Mouse (Mus musculus): ENCODE measurements around the gene Npy.

The Npy gene

DNA sequence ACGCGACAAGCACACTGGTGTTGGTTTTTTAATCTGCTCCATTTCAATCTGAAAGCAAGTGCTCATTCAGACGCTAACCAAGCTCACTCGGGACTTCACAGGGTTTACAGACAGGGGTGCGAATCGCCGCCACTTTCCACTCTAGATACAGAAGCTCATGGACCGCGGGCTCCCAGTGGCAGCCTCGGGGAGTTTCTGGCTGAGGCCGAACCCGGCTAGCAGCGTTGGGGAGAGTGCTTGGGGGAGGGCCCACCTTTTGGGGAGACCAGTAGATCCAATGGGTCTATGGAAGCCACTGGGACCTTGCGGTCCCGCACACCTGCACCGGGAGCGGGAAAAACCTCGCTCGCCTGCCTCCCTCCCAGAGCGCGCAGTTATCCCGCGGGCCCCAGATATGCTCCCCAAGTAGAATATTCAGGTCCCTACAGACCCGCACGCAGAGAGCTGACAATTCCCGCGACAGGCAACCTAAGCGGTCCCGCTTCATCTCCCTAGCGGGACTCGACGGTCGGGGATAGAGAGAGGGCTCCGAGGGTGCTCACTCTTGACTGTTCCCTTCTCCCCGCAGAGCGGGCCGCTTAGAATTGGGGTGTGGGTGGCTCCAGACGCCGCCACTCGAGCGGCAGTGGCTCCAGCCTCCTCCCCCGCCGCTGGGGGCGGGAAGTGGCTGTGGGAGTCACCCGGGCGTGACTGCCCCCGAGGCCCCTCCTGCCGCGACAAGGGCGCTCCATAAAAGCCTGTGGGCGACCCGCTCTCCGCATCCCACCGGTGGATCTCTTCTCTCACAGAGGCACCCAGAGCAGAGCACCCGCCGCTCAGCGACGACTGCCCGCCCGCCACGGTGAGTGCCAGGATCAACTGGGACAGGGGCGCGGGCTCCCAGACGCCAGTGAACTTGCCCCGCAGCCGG lies at the start of gene Npy:
TSS of gene Npy (plus strand) at position 750 of the 910 bp plus-strand sequence.
- no peak for DNase-seq (ENCODE audit: low read depth)

DNA sequence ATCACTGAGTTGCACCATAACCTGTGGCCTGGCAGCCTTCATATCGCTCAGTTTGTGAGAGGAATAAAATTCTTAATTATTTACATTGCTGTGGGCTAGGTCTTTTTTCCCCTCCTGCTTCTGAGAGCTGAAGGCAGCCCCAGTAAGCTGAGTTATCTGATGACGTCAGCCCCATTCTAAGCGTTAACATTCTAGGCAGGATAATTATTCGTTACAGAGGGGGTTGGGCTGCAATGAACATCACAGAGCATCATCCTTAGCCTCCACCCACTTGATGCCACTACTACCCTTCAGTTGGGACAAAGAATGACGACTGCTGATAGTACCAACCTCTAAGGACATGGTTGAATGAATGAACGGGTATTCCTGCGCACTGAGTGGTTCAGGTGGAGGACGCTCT lies 47.5 kb upstream of the Npy start:
- no peak for DNase-seq (ENCODE audit: low read depth)

DNA sequence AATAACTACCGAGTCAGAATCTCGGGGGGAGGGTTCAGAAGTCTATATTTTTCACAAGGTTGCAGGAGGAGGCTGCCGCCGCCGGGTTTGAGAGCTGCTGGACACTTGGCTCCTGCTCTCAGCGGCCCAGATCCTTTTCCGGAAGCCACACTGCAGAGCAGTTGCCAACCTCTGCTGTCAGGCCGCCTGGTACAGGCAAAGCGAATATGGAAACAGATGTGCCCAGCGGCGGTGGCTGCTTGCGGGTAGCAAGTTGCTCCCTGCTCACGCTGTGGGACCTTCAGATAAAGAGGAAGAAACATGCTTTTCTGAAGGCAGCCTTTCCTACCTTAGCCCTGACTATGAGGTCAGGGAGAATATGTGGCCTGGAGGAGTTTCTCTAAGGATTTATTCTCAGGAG lies 44.4 kb upstream of the Npy start:
- DNase-seq (ENCODE audit: low read depth): no peak

DNA sequence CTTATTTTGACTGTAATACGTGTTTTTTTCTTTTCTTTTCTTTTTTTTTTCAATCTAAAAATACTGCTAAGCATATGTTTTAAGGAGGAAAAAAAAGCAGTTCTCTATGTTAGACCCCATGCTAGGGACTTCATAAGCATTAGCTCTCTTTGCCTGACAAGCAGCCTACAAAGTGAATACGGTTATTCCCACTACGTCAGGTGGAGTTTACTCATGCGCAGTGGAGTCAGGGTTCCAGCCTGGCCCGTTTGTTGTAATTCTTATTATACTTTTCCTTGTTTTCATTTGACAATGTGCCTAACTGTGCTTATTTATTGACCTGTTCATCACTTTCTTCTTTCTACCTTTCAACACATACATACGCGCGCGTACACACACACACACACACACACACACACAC lies 43.8 kb upstream of the Npy start:
- DNase-seq (ENCODE audit: low read depth): no peak

DNA sequence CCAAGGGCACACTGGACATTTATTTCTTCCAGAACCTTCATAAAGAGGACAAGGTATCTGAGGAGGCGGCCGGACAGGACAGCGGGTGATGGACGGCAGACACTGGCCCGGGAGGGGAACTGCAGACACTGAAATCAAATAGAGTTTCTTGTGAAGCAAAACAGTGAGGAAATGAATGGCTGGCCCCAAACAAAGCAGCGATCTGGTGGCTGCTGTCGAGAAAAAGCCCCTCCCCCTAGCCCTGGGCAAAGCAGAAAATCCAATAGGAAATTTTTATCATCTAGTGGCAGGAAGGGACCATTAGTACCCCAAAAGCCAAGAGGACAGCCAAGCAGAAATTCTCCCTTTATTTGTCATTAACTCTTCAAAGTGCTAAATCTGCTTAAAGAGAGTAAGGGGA lies 42.9 kb upstream of the Npy start:
- no peak for DNase-seq (ENCODE audit: low read depth)

DNA sequence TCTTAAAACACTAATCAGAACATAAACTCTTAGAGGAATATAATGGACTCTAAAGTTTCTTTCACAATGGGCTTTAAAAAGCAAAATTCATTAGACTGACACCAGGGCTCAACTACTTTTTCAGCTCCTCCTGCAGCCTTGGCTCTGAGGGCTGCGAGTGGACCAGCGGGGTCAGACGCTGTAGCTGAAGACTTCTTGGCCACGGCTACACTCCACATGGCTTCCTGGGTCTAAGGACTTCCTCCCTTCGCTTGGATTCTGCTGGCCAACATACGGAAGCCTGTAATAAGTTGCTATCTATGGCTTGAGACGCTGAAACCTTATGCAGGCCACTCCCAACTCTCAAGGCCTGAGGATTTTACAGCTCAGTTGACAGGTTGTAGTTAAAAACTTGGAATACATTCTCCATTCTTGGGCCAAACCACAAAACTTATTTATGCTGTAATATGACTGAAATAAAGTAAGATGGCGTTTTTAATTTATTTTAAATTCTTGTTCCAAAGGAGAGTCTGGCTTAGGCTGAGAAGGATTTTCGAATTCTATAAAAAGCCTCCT lies 41.6 kb upstream of the Npy start:
- DNase-seq (ENCODE audit: low read depth): no peak

DNA sequence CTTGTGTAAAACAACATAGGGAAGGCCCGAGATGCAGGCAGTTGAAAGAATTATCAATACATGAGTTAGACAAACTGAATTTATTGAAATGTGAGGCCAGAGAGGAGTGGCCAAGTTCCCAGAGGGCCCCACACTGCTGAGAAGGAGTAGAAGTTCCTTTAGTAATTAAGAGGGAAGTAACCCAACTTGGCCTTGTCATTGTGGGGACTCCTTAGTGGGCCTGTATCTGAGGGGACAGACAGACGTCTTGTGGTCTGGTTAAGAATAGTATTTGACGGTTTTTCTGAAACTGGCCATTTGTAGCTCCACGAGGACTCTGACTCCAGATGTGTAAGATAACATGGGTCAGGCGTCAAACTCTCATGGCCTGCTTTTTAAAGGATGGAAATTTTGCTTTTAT lies 40.7 kb upstream of the Npy start:
- DNase-seq (ENCODE audit: low read depth): no peak

DNA sequence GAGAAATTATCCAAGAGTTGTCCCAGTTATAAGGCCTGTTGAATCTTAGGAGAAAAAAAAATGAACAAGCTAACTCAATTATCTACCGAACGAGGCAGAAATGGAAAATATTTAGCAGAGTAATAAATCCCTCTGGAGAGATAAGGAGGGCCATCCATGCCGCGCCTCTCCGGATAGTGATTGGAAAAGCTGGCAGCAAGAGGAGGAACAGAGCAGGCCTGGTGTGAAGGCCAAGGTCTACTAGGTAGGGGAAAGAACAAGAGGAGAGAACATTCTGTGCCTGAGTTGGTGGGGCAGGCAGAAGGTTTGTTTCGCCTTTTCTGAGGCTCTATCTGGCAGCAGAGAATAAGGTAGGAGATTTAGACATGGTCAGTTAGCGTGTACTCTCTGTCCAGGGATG lies 39.8 kb upstream of the Npy start:
- DNase-seq (ENCODE audit: low read depth): no peak

DNA sequence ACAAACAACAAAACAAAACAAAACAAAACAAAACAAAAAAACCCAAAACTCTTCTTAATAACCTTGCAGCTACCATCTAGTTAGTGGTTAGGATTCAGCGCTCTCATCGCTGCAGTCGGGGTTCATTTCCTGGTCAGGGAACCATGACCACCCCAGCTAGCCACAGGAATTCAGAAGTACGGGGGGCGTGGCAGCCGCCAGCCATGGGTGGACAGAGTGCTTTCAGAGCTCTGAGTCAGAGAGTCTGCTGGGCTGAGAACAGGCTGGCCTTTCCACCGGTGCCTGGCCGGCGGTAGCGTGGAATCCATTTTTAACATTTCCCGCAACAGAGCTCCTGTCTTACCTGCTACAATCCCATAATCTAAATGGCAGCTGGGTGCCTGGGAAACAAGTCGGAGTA lies 30.0 kb upstream of the Npy start:
- DNase-seq (ENCODE audit: low read depth): no peak

DNA sequence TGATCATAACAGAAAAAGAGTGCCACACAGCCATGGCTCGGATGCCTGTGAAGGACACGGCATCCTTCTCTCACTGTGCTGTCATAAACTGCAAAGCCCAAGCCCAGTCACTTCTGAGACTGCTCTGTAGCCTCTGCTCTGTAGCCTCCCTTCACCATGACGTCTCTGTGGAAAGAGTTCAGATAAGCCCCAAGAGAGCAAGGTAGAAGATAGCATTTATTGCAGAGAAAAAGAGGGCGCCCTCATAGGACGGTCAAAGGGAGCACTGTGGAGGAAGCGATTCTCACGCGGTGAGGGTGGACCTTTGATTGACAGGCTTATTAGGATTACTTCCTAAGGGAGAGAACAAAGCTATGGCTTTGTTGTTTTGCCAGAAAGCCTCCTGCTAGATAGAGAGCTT lies 18.4 kb upstream of the Npy start:
- DNase-seq (ENCODE audit: low read depth): no peak

DNA sequence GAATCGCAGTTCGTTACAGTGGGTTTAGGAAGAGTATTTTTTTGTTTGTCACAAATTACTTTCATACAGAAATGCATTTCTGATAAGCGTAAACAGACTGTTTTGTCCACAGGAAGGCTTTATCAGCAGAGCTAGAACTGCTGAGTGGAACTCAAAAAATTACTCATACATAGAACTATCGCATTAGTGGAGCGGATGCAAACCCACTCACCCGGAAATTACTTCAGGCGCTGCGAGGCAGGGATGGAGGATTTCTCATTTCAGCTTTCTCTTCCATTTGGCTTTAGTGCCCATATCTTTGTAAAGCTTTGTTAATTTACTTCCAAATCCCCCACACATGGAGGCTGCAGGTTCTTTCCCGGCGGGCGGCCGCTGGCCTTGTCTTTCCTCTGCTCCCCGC lies 14.4 kb upstream of the Npy start:
- DNase-seq (ENCODE audit: low read depth): no peak

DNA sequence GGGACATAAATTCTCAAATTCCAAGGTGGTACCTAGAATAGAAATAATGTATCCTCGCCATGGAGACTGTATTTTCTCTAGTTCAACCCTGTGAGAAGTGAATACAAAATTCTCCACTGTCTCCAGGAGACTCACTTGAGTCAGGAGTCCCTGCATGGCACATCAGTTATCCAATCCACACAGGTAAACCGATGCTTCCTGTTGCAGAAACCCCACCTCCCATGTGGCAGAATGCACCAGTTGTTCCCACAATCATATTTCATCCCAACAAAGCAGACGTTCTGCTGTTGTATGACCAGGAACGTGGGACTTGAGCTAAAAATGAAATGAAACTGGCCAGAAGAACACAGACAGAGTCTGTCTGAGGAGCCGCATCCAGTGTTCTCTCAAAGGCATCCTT lies 5.3 kb upstream of the Npy start:
- DNase-seq (ENCODE audit: low read depth): no peak

DNA sequence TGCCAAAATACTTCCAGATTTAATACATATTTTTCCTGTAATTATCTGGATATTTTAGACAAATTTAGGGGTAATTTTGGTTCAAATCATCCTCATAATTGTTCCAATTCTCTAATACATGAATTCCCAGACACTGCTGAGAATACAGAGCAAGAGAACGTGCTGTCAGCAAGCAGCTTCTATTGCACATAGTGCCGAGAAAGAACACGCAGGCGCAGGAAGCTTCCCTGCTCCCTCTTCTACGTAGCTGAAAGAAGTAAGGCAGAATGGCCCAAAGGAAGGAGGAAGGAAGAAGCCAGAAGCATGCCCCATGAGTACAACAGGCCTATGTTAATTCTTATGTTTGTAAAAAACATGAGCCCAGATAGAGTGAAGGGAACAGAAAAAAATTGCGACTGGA lies 4.9 kb upstream of the Npy start:
- DNase-seq (ENCODE audit: low read depth): no peak

DNA sequence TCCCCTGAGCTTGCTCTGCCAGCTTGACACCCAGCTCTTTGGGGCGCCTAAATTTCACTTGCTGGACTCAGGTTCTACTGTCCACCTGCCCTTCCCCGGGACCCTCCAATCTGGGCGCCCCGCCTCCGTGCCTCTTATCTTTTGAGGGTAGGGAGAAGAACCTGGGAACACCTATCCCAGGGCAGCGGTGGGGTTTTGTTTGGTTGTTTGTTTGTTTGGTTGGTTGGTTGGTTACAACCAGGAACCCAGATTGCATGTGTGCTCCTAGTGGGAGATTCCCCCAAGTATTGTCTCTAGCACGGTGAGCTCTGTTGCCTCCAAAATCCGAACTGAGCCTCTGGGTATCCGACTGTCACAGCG lies 341 bp downstream of the Npy start:
- DNase-seq (ENCODE audit: low read depth): no peak

DNA sequence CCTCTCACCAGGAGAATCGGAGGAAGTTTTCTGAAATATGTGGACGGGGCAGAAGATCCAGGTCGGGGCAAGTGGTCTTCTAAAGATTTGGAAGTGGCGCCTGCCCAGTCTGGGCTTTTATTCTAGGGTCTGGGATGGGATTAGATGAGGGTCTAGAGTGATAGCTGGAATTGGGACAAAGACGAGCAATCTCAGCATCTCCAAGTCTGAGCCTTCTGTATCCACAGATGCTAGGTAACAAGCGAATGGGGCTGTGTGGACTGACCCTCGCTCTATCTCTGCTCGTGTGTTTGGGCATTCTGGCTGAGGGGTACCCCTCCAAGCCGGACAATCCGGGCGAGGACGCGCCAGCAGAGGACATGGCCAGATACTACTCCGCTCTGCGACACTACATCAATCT lies 861 bp downstream of the Npy start:
- DNase-seq (ENCODE audit: low read depth): no peak

DNA sequence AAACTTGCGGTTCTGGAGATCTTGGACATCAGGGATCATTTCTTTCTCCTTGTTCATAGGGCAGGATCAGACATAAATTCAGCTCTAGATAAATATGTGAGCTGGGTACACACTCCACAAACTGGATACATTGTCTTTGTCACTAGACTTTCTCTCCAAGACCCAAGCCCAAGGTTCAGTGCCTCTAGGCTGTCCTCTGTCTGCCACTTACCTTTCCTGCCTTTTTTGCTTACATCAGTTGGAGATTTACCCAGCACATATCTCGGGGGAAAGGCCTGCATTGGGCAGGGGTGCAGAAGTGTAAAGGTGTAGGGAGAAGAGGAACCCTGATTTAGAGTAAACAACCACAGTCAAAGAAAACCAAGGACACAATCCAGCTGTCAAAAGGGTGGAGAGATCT lies 1.3 kb downstream of the Npy start:
- DNase-seq (ENCODE audit: low read depth): no peak

DNA sequence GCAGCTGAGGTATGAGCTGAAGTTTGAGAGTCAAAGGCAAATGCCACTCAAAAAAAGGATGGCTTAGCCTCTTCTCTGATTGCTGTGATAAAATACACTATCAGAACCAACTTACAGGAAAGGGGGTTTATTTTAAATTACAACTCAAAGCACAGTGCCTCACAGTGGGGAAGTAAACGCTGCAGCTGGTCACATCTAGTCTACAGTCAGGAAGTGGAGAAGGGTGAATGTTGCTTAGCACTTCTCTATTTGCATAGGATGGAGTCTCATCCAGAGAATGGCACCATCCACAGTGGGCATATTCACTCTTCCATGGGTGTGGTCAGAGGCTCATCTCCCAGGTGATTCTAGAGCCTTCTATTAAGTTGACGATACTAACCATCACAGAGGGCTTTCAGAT lies 9.1 kb downstream of the Npy start:
- DNase-seq (ENCODE audit: low read depth): no peak

DNA sequence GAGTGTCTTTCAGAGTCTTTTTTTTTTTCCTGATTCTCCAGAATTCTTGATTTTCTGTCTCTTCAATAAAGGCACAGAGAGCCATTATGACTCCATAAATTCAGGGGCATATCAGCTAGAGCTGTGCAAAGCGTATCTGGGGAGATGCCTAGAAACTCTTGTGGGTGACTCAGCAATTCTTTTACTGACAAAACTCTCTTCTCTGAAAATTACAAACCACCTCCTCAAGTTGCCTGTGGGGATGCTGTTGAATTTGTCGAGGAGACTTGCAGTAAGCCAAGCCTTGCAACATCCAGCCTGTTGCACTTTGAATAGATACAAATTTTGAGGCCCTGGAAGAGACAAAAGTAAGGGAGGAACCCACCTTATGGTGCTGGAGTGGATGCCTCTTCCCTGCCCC lies 34.3 kb downstream of the Npy start:
- DNase-seq (ENCODE audit: low read depth): no peak

DNA sequence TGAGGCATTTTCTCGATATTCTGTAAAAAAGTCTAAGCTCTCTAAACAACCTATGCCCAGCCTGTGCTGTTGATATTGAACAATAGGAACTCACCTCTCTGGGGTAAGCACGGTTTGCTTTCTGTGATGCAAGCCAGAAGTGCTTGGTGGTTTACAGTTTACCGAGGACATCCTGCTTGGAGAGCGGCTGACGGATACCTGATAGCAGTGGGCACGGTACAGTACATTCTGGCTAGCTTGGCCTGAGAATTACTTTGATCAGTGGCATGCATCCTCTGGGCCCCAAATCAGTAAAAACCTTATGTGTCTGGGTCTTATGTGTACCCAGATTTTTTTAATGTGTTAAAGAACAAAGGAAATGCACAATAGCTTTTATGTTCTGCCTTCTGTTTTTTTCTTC lies 45.1 kb downstream of the Npy start:
- DNase-seq (ENCODE audit: low read depth): no peak

DNA sequence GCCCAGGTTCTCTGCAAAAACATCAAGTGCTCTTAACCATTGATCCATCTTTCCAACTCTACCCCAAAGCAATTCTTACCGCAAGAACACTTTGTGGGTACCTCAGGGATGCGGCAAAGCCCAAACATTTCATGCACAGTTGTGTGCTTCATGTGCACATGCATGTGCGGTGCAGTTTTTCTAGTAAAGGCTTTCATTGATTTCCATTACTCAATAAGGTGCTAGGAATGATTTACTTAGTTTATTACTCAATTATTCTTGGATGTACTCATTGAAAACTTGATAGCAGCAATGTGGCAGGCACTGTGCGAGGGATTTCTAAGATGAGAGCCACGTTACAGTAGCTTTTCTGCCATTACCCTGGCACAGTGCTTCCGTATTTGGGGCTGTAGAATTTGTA lies 48.6 kb downstream of the Npy start:
- no peak for DNase-seq (ENCODE audit: low read depth)

DNA sequence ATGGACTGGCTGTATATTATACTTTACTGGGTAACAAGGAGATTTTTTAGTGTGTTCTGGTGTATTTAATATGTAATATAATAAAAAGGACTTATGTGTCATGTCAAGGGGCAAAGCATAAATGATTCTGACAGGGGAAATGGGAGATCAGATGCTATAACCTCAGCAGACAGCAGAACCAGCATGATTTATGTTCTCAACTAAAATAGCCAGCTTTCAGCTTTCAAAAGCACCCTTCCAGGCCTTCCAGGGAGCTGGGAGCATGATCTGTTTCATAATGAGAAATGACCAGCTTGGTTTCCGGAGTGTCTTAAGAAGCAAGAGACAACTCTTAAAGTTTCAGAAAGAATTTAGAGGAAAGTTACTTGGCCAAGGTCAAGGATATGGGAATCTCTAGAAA lies 51.0 kb downstream of the Npy start:
- no peak for DNase-seq (ENCODE audit: low read depth)

DNA sequence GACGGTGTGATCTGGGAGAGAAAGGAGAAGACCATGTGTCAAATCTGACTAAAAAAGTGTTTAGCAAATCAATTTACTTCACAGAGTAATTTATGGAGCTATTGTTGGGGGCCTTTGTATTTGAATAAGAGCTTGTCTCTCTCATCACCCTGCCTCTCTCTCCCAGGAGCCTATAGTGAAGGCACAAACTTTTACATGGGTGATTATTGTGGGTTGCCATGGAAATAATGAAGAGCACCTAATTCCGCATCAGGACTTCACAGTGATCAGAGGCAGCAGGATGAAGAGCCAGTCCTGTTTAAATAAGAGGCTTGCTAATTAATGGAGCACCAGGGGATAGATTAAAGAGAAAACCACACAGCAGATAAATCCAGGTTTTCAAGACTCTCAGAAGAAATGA lies 52.6 kb downstream of the Npy start:
- DNase-seq (ENCODE audit: low read depth): no peak

DNA sequence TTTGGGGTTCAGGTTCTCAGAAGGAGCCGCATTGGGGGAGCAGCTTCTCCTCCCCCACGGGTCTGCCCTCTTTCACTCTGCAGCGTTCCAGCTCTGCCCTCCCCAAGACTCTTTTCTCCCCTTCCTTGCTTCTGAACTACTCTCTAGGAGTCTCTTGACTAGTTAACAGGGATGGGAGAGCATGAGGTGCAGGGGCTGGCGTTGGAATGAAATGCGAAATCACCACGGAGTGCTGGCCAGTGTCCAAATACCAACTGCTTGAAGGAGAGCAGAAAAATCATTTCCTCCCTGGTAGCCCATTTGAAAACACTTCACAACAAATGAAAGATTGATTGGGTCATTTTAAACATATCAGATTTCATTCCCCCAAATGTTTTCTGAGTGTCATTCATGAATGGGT lies 53.3 kb downstream of the Npy start:
- no peak for DNase-seq (ENCODE audit: low read depth)

Data from fibroblast of lung, adult 2 months (primary cell).